Mouse (Mus musculus) hindbrain, embryonic 10.5 days (tissue): ENCODE measurements around the gene Trim38. TPM values are rescaled to one million over a fixed set of nuclear protein-coding genes. Genes with fewer than 3 reads are reported as not detected.
"Not testable (repeated sequence)": the region's sequence is repeated elsewhere in the genome, so short reads cannot be mapped to it uniquely, and the experiment has no call there.

ENCODE experiments used
- DNase-seq: peaks from one replicate; pipeline ENCODE4 v3.0.0-alpha.2; 2017; ENCODE audit warnings: low spot score
- H3K27ac ChIP-seq: fragments of 300-500 bp; sonication (generic); 2 replicates; pipeline ENCODE4 v1.5.1; 2016; ENCODE audit warnings: mild to moderate bottlenecking, moderate library complexity
- H3K27me3 ChIP-seq: fragments of 300-500 bp; sonication (generic); 2 replicates; pipeline ENCODE4 v1.6.1; 2016; ENCODE audit warnings: mild to moderate bottlenecking; ENCODE audit not compliant: poor library complexity, insufficient read depth, severe bottlenecking
- H3K36me3 ChIP-seq: fragments of 300-500 bp; sonication (generic); 2 replicates; pipeline ENCODE4 v1.6.1; 2016; ENCODE audit warnings: mild to moderate bottlenecking, moderate library complexity
- H3K4me1 ChIP-seq: fragments of 300-500 bp; sonication (generic); replicated peaks from 2 replicates; pipeline ENCODE4 v1.6.1; 2016; ENCODE audit warnings: mild to moderate bottlenecking
- H3K4me3 ChIP-seq: fragments of 300-500 bp; sonication (generic); 2 replicates; pipeline ENCODE4 v1.5.1; 2016; ENCODE audit warnings: mild to moderate bottlenecking, moderate library complexity
- H3K9me3 ChIP-seq: fragments of 300-500 bp; sonication (generic); 2 replicates; pipeline ENCODE4 v1.6.1; 2016; ENCODE audit warnings: mild to moderate bottlenecking, moderate library complexity
- WGBS: fragments of 180-500 bp; shearing (Covaris S2); methylation state at CpG from one replicate; pipeline ENCODE4 v1.1.7; 2016; 5-methylcytosine and 5-hydroxymethylcytosine counted together
- polyA plus RNA-seq: library from polyadenylated mRNA; unstranded; fragments of >200 nt; fragmentation: Nextera tagmentation; extraction: Ambion mirVana; gene quantifications from 2 replicates; pipeline ENCODE4 v1.2.1, GENCODE M21; 2016

Trim38 gene
- polyA plus RNA-seq, 1 experiment from 2014 or later: not detected

GRCm38 (mm10) chr13:23749563-23750121, 20.1 kb upstream of the Trim38 start:
- DNase-seq: no peak
- H3K9me3 ChIP-seq: no peaks in the 10 kb centered on the region
- no peaks in the 10 kb centered on the region for H3K36me3 ChIP-seq
- H3K27me3 ChIP-seq: no peaks in the 10 kb centered on the region
- WGBS: 96% methylated on average over 5 of the region's 5 CpGs
- peaks cover 37% of the 10 kb centered on the region for H3K4me1 ChIP-seq
- H3K27ac ChIP-seq: peak overlapping the region; percentile 97
- no peak overlapping the region for H3K4me3 ChIP-seq

GRCm38 (mm10) chr13:23750839-23751477, 18.8 kb upstream of the Trim38 start, which contains the start of gene Hist1h2ab:
Gene Hist1h2ab, plus strand, starts transcription at chr13:23751126.
- Histone ChIP-seq H3K4me3 (peak within 1 kb of the TSS; percentile 55), H3K4me1 (peaks cover 36% of the 10 kb centered on the region), H3K27ac (peak within 1 kb of the TSS; percentile 97)
- H3K9me3 ChIP-seq, H3K27me3 ChIP-seq, H3K36me3 ChIP-seq: not testable (repeated sequence)
- DNase-seq: peak; percentile 77
- under 1% methylated on average over 32 of the region's 47 CpGs for WGBS

- WGBS: 1% methylated on average over 11 of the region's 11 CpGs
- H3K4me1 ChIP-seq: peaks cover 36% of the 10 kb centered on the region
- H3K9me3 ChIP-seq: no peaks in the 10 kb centered on the region
- peak overlapping the region; percentile 97 for H3K27ac ChIP-seq
- DNase-seq: peak; percentile 33
- no peaks in the 10 kb centered on the region for H3K27me3 ChIP-seq
- no peaks in the 10 kb centered on the region for H3K36me3 ChIP-seq
- H3K4me3 ChIP-seq: peak overlapping the region; percentile 55
Measured at GRCm38 (mm10) chr13:23751478-23751956, 18.2 kb upstream of the Trim38 start.

- H3K27ac ChIP-seq: peak within 1 kb of the TSS; percentile 97
- H3K4me1 ChIP-seq: peaks cover 35% of the 10 kb centered on the region
- peak within 1 kb of the TSS; percentile 55 for H3K4me3 ChIP-seq
- H3K27me3 ChIP-seq, H3K36me3 ChIP-seq, H3K9me3 ChIP-seq: not testable (repeated sequence)
- 0% methylated on average over 25 of the region's 47 CpGs for WGBS
- DNase-seq: peak; percentile 93
Measured at GRCm38 (mm10) chr13:23752067-23752741, 17.5 kb upstream of the Trim38 start, which contains the start of gene Hist1h3b. Gene Hist1h3b, plus strand, starts transcription at chr13:23752267.

- Histone ChIP-seq H3K4me3 (peak overlapping the region; percentile 51), H3K27ac (peak overlapping the region; percentile 89), H3K36me3 (no peaks in the 10 kb centered on the region), H3K9me3 (no peaks in the 10 kb centered on the region), H3K4me1 (peaks cover 35% of the 10 kb centered on the region), H3K27me3 (no peaks in the 10 kb centered on the region)
- WGBS: 2% methylated on average over 6 of the region's 6 CpGs
- no peak for DNase-seq
Measured at GRCm38 (mm10) chr13:23752742-23753172, 17.0 kb upstream of the Trim38 start.

- H3K27me3 ChIP-seq: no peaks in the 10 kb centered on the region
- no peak for DNase-seq
- 59% methylated on average over 4 of the region's 4 CpGs for WGBS
- H3K4me3 ChIP-seq: peak overlapping the region; percentile 51
- H3K4me1 ChIP-seq: peaks cover 34% of the 10 kb centered on the region
- H3K36me3 ChIP-seq: no peaks in the 10 kb centered on the region
- peak overlapping the region; percentile 89 for H3K27ac ChIP-seq
- no peaks in the 10 kb centered on the region for H3K9me3 ChIP-seq
Measured at GRCm38 (mm10) chr13:23753314-23754078, 16.2 kb upstream of the Trim38 start.

GRCm38 (mm10) chr13:23755000-23755399, 14.7 kb upstream of the Trim38 start:
- Histone ChIP-seq H3K27ac (peak overlapping the region; percentile 90), H3K4me3 (no peak overlapping the region), H3K4me1 (peaks cover 37% of the 10 kb centered on the region), H3K36me3 (no peaks in the 10 kb centered on the region), H3K9me3 (no peaks in the 10 kb centered on the region), H3K27me3 (no peaks in the 10 kb centered on the region)
- no peak for DNase-seq

GRCm38 (mm10) chr13:23756790-23757189, 12.9 kb upstream of the Trim38 start, which contains the start of gene Hist1h4b:
Gene Hist1h4b, plus strand, starts transcription at chr13:23757013.
- Histone ChIP-seq H3K9me3 (no peaks in the 10 kb centered on the region), H3K4me1 (peaks cover 46% of the 10 kb centered on the region), H3K27me3 (no peaks in the 10 kb centered on the region), H3K4me3 (peak within 1 kb of the TSS; percentile 51), H3K36me3 (no peaks in the 10 kb centered on the region), H3K27ac (peak within 1 kb of the TSS; percentile 90)
- WGBS: under 1% methylated on average over 20 of the region's 22 CpGs
- peak; percentile 92 for DNase-seq

GRCm38 (mm10) chr13:23757211-23757773, 12.4 kb upstream of the Trim38 start:
- Histone ChIP-seq H3K36me3 (no peaks in the 10 kb centered on the region), H3K27me3 (no peaks in the 10 kb centered on the region), H3K9me3 (no peaks in the 10 kb centered on the region), H3K27ac (peak overlapping the region; percentile 90), H3K4me1 (peaks cover 41% of the 10 kb centered on the region), H3K4me3 (peak overlapping the region; percentile 51)
- whole genome bisulfite sequencing: 2% methylated on average over 18 of the region's 23 CpGs
- peak; percentile 68 for DNase-seq

GRCm38 (mm10) chr13:23757921-23758320, 11.8 kb upstream of the Trim38 start:
- Histone ChIP-seq H3K27ac (peak overlapping the region; percentile 90), H3K27me3 (no peaks in the 10 kb centered on the region), H3K36me3 (no peaks in the 10 kb centered on the region), H3K4me3 (peak overlapping the region; percentile 51), H3K9me3 (no peaks in the 10 kb centered on the region), H3K4me1 (peaks cover 43% of the 10 kb centered on the region)
- WGBS: 54% methylated on average over 3 of the region's 3 CpGs
- DNase-seq: no peak

GRCm38 (mm10) chr13:23759251-23759771, 10.4 kb upstream of the Trim38 start:
- Histone ChIP-seq H3K27ac (peak overlapping the region; percentile 94), H3K4me1 (peaks cover 49% of the 10 kb centered on the region), H3K27me3 (no peaks in the 10 kb centered on the region), H3K4me3 (0 out of 2 replicates have a peak overlapping the region, but pooled peaks have one; percentile 66), H3K36me3 (no peaks in the 10 kb centered on the region), H3K9me3 (no peaks in the 10 kb centered on the region)
- DNase-seq: no peak
- WGBS: 75% methylated on average over 3 of the region's 3 CpGs

GRCm38 (mm10) chr13:23759916-23760239, 9.8 kb upstream of the Trim38 start:
- no peak for DNase-seq

More at GRCm38 (mm10) chr13:23759916-23760239, 9.8 kb upstream of the Trim38 start:
- H3K27me3 ChIP-seq: no peaks in the 10 kb centered on the region
- no peaks in the 10 kb centered on the region for H3K9me3 ChIP-seq
- peaks cover 55% of the 10 kb centered on the region for H3K4me1 ChIP-seq
- peak overlapping the region; percentile 66 for H3K4me3 ChIP-seq
- 74% methylated on average over 1 of the region's 1 CpGs for WGBS
- H3K27ac ChIP-seq: peak overlapping the region; percentile 94
- H3K36me3 ChIP-seq: no peaks in the 10 kb centered on the region
